Mouse (Mus musculus): ENCODE results near the gene Pacrg. TPM values are rescaled to one million over a fixed set of nuclear protein-coding genes. Genes with fewer than 3 reads are reported as not detected.

Gene Pacrg
- total RNA-seq, 1 experiment from 2014 or later = not detected

- ATAC-seq (replicated peaks; ENCODE audit: low read depth, poor library complexity, severe bottlenecking) = no peak
Measured at GRCm38 (mm10) chr17:10562871-10563270, 277.2 kb downstream of the Pacrg start.

- no peak for ATAC-seq (replicated peaks; ENCODE audit: low read depth, poor library complexity, severe bottlenecking)
Measured at GRCm38 (mm10) chr17:10560053-10560452, 280.1 kb downstream of the Pacrg start.

- ATAC-seq (replicated peaks; ENCODE audit: low read depth, poor library complexity, severe bottlenecking) = peak; percentile 85
Measured at GRCm38 (mm10) chr17:10558671-10559070, 281.4 kb downstream of the Pacrg start.

GRCm38 (mm10) chr17:10552295-10553056 is 287.6 kb downstream of the Pacrg start:
- no peak for ATAC-seq (replicated peaks; ENCODE audit: low read depth, poor library complexity, severe bottlenecking)

GRCm38 (mm10) chr17:10550781-10551520 is 289.2 kb downstream of the Pacrg start:
- ATAC-seq (replicated peaks; ENCODE audit: low read depth, poor library complexity, severe bottlenecking) = no peak

GRCm38 (mm10) chr17:10549825-10550224 is 290.3 kb downstream of the Pacrg start:
- ATAC-seq (replicated peaks; ENCODE audit: low read depth, poor library complexity, severe bottlenecking) = no peak

- ATAC-seq (replicated peaks; ENCODE audit: low read depth, poor library complexity, severe bottlenecking) = no peak
Measured at GRCm38 (mm10) chr17:10548969-10549368, 291.1 kb downstream of the Pacrg start.

- ATAC-seq (replicated peaks; ENCODE audit: low read depth, poor library complexity, severe bottlenecking) = peak; percentile 52; the same call in 1 of the 2 replicates
Measured at GRCm38 (mm10) chr17:10540772-10541171, 299.3 kb downstream of the Pacrg start.

GRCm38 (mm10) chr17:10534206-10534605 is 305.9 kb downstream of the Pacrg start:
- ATAC-seq (replicated peaks; ENCODE audit: low read depth, poor library complexity, severe bottlenecking) = no peak

- no peak for ATAC-seq (replicated peaks; ENCODE audit: low read depth, poor library complexity, severe bottlenecking)
Measured at GRCm38 (mm10) chr17:10533461-10533860, 306.6 kb downstream of the Pacrg start.

- peak; percentile 76 for ATAC-seq (replicated peaks; ENCODE audit: low read depth, poor library complexity, severe bottlenecking)
Measured at GRCm38 (mm10) chr17:10531024-10531423, 309.1 kb downstream of the Pacrg start.

- ATAC-seq (replicated peaks; ENCODE audit: low read depth, poor library complexity, severe bottlenecking) = no peak
Measured at GRCm38 (mm10) chr17:10529329-10529955, 310.7 kb downstream of the Pacrg start.

- no peak for ATAC-seq (replicated peaks; ENCODE audit: low read depth, poor library complexity, severe bottlenecking)
Measured at GRCm38 (mm10) chr17:10521282-10521681, 318.8 kb downstream of the Pacrg start.

GRCm38 (mm10) chr17:10519506-10520155 is 320.5 kb downstream of the Pacrg start:
- ATAC-seq (replicated peaks; ENCODE audit: low read depth, poor library complexity, severe bottlenecking) = no peak

GRCm38 (mm10) chr17:10514812-10515211 is 325.3 kb downstream of the Pacrg start:
- ATAC-seq (replicated peaks; ENCODE audit: low read depth, poor library complexity, severe bottlenecking) = no peak

GRCm38 (mm10) chr17:10510913-10511759 is 329.0 kb downstream of the Pacrg start:
- no peak for ATAC-seq (replicated peaks; ENCODE audit: low read depth, poor library complexity, severe bottlenecking)

- ATAC-seq (replicated peaks; ENCODE audit: low read depth, poor library complexity, severe bottlenecking) = no peak
Measured at GRCm38 (mm10) chr17:10510467-10510866, 329.6 kb downstream of the Pacrg start.

- ATAC-seq (replicated peaks; ENCODE audit: low read depth, poor library complexity, severe bottlenecking) = no peak
Measured at GRCm38 (mm10) chr17:10508088-10508487, 332.0 kb downstream of the Pacrg start.

GRCm38 (mm10) chr17:10507466-10507865 is 332.6 kb downstream of the Pacrg start:
- ATAC-seq (replicated peaks; ENCODE audit: low read depth, poor library complexity, severe bottlenecking) = no peak

GRCm38 (mm10) chr17:10506896-10507295 is 333.2 kb downstream of the Pacrg start:
- ATAC-seq (replicated peaks; ENCODE audit: low read depth, poor library complexity, severe bottlenecking) = no peak
